Mouse (Mus musculus): ENCODE results near the gene Mcf2l.

DNA sequence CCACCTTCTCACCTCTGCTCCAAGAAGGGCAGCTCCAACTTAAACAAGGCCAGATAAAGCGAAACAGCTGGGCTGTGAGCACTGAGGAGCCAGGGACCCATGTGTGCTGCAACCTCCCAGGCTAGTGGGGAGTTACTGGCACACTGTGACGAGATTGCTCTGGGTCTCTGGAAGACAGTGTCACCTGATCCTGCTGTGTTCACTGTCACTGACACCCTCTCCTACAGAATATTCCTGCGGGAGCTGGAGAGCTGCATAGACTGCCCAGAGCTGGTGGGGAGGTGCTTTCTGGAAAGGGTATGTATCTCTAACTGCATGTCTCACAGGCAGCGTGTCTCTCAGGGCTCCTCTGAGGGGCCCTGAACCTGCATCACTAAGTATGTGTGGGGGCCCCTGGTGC, 133.9 kb downstream of the Mcf2l start:
- TF ChIP-seq CTCF (IDR thresholded peaks at IDR 0.05; ENCODE audit: extremely low read depth, insufficient read depth, insufficient read length, insufficient replicate concordance) = no peak
- TF ChIP-seq POLR2A (IDR thresholded peaks at IDR 0.05; ENCODE audit: low read depth, low read length) = no peak

All from spleen, adult 2 months (tissue).